Mouse (Mus musculus) small intestine, adult 2 months (tissue): ENCODE data around the gene Gm49387.

Experiments
- CTCF ChIP-seq: fragments of 200-500 bp; IDR thresholded peaks from 2 replicates; pipeline ENCODE4 v1.5.1; 2012; ENCODE audit warnings: low read depth, mild to moderate bottlenecking, control low read depth, inconsistent platforms, low read length, moderate library complexity, mixed read lengths; ENCODE audit not compliant: insufficient replicate concordance, insufficient read length; ENCODE audit errors: extremely low read depth
- POLR2A ChIP-seq: fragments of 200-500 bp; IDR thresholded peaks from 2 replicates; pipeline ENCODE4 v1.6.1; 2012; ENCODE audit warnings: low read depth, mild to moderate bottlenecking, control low read depth, inconsistent platforms, low read length, moderate library complexity

GRCm38 (mm10) chr14:31591243-31591642 lies 49.4 kb downstream of the Gm49387 start, which contains the start of gene Colq:
- TF ChIP-seq CTCF (no peak), POLR2A (no peak)
